Mouse (Mus musculus): ENCODE results near the gene Trp53bp2. TPM values are rescaled to one million over a fixed set of nuclear protein-coding genes. Genes with fewer than 3 reads are reported as not detected.

The Trp53bp2 gene
- total RNA-seq (2021): 10 to 100 TPM; 36.2 to 38.5 TPM
- long read RNA-seq, experiment 1, full-length matches to known transcripts: 3 of 5 reads
- long read RNA-seq, experiment 1, partial matches to known transcripts: 2 of 5 reads
- long read RNA-seq, experiment 1, other reads (novel, unspliced or antisense): 0 of 5 reads
- long read RNA-seq, experiment 2, full-length matches to known transcripts: 4 of 12 reads
- long read RNA-seq, experiment 2, partial matches to known transcripts: 6 of 12 reads
- long read RNA-seq, experiment 2, other reads (novel, unspliced or antisense): 2 of 12 reads

DNA sequence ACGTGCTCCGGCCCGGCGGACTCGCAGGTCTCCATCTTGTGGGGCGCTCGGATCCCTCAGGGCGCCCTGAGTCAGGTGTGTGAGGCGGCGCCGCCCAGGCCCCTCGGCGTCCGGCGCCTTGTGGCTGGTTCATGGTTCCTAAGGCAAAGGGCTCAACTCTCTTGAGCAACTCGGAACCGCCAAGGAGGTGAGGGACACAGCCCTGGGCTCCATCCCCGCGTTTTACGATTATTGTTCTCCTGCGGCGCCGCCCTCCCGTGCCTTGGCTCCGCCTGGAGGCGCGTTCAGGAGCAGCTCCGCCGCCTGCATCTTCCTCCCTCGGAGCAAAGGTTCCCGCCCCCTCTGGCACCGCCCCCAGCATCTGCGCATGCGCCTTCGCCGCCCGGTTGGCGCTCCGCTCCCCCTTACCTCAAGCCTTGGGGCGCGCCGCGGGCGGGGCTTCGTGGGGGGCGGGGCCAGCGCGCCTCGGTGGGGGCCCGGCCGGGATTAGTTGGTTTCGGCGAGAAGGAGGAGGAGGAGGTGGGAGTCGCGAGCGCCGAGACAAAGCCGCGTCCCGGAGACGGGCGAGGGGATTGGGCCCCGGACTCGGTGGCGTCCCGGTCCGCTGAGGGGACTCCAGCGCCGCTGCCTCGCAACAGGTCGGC is at the start of gene Trp53bp2:
TSS of gene Trp53bp2 (plus strand) at position 489 of the 644 bp plus-strand sequence.
- DNase-seq (ENCODE audit: low spot score in 2 of 2): peak; percentile 100

DNA sequence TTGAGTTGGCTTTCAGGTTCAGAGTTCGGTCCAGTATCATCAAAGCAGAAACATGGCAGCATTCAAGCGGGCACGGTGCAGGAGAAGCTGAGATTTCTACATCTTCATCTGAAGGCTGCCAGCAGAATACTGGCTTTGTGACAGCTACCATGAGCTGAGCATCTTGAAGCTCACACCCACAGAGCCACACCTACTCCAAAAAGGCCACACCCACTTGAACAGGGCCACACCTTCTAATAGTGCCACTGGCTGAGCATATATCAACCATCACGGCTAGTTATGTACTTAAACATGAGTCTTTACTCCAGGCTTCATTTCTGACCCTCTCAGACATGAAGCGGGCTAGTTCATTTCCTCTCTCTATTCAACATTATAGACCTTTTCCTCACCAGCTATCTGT is 46.3 kb upstream of the Trp53bp2 start:
- no peak for DNase-seq (ENCODE audit: low spot score in 2 of 2)

DNA sequence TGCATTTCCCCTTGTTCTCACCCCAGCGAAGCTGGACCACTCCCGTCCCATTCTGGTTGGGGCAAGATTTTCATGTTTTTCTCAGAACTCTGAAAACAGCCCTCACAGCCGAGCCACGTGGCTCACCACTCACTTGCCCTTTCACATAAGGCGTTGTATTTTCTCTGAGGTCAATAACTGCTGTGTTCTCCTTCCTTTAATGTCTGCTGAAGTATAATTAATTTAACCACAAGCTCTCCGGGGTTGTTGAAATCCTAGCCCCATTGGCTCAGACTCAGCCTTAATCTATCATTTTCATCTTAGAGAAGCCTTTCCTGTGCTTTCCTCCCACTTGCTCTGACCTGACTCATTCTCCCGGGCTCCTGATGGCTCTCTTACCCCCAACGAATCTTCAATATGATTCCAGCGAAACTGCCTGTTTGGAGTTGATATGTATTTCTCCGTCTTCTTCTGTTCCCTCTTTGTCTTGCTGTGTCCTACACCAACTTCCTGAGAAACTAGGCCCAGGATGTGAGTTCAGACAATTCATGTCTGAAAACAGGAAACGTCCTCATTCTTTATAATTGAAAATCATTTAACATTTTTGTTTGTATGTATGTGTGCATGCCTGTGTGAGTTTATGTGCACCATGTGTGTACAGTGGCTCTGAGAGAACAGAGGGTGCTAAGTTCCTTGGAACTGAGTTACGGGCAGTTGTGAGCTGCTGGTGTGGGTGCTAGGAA is 45.1 kb upstream of the Trp53bp2 start:
- DNase-seq (ENCODE audit: low spot score in 2 of 2): no peak

DNA sequence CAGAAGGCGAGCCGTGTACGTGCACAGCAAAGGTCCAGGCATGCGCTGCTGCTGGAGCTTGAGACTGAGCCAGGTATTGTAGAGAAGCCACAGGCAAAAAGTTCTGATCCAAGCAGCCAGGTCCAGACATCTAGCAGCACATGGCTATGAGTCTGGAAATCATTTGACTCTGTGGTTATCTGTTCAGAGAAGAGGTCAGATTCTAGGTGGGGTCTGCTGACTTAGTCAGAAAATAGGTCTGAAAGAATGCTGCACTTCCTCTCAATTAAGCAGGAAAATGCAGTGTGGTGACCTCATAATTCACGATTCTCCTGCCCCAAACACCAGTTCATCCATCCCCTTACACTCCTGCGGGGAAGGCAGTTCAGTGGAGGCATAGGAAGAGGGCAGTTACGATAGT is 40.7 kb upstream of the Trp53bp2 start:
- no peak for DNase-seq (ENCODE audit: low spot score in 2 of 2)

DNA sequence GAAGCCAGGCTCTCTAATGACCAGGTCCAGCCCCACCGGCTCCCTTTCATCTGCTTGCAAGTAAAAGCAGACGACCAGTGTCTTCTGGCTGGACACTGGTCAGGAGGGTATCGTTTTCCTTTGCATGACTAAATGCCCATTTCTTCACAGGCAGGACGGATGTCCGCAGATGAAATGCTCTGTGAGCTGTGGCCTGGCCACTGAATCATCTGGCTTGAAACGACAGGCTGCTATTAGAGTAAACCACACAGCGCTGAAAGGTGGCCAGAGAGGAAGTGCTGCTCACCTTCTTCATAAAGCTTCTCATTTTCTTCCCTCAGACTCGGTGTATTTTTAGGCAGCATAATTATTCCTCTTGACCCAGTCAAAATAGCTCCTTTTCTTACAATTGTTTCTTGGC is 40.2 kb upstream of the Trp53bp2 start:
- no peak for DNase-seq (ENCODE audit: low spot score in 2 of 2)

DNA sequence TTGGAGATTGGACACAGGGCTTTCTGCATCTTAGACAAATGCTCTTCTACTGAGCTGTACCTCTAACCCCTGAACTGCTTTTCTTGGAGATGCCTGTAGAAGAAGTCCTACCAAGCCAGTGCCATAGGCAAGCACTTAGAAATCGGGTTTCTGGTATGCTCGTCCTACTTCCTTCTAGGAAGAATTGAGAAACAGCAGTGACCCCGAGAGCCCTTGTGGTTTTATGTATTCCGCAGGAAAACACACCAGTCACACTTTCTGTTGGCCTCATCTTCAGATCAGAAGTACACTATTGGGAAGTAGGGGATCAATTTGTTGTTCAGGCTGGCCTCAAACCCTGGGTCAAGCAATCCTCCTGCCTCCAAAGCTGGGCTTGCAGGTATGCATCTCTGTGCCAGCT is 39.5 kb upstream of the Trp53bp2 start:
- DNase-seq (ENCODE audit: low spot score in 2 of 2): no peak

DNA sequence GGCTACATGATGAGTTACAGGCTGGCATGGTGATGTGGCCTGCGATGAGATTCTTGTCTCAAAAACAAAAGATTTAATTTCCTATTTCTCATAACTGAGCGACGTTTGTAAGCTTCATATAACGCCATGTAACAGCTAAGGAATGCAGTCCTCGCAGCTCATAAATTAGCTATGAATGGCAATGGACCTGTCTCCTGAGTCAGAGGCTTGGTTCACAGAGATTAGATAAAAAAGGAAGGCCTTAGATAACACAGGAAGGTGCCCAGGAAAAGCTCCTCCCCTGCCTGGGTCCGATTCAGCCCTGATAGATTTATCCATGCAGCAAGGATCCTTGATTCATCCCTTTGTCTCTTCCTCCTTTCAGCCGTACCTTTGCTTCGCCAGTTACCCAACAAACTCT is 37.1 kb upstream of the Trp53bp2 start:
- no peak for DNase-seq (ENCODE audit: low spot score in 2 of 2)

DNA sequence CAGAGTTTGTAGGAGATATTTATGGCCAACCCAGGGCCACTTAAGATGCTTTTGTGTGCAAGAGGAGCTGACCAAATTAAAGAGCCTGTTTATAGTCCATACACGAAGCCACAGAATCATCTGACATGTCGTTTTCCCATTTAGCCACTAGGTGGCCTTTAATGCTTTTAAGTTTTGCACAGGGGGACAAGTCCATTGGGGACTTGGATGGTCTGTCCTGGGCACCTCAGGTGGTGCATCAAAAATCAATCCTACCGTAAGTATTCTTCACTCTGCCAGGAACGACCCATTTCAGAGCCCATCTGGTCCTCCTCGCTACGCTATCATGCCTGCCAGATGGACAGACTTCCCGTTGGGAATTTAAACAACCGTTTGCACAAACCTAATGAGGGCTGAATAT is 32.8 kb upstream of the Trp53bp2 start:
- no peak for DNase-seq (ENCODE audit: low spot score in 2 of 2)

DNA sequence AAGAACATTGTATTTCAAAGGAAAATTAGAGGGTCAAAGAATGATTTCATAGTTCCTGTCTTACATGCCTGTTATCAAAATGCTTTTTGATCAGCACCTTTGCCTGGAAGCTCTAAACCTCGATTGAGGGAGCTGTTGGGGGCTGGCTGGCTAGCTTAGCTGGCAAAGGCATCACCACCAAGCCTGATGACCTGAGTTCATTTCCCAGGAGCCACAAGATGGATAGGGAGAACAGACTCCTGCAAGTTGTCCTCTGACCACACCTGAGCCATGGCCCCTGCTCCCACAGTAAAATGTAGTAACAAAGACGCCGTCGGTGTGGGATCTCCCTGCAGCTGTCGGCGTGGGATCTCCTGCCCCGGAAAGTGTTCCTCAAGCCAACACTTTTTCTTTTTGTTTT is 32.1 kb upstream of the Trp53bp2 start:
- DNase-seq (ENCODE audit: low spot score in 2 of 2): no peak

DNA sequence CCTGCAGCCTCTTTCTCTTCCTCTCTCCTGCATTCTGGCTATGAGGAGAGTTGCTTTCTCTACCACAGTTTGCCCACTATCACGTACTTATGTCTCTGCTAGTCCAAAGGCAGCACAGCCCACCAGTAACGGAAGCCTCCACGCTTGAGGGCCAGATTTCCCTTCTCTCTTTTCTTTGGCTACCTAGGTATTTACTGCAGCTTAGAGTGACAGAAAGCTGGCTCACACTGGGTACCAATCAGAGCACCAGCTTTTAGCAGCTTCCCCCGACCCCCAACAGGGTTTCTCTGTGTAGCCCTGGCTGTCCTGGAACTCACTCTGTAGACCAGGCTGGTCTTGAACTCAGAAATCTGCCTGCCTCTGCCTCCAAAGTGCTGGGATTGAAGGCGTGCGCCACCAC is 31.5 kb upstream of the Trp53bp2 start:
- no peak for DNase-seq (ENCODE audit: low spot score in 2 of 2)

DNA sequence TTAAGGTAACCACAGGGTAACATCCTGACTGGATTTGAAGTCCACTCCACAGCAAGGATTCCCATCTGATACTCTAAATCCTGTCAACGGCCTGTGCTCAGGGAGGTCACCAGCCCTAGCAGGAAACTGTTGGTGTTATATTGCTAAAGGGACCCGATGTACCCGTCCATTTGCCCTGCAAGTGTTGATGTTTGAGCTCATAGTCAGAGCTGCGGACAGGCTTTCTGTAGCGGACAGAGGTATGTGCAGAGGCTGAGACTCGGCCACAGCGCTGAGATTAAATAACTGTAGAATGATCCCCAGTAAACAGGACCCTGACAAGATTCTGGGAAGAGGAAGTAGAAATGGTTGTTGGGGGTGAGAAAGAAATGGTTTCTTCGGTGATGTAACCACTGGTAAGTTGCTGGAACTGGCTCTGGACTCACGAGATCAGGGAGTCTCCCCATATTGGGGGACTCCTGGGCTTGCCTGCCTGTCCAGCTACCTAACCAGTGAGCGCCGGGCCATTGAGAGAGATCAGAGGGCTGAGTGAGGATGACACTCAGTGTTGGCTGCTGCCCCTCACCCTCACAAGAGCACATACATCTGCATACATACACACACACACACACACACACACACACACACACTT is 30.7 kb upstream of the Trp53bp2 start:
- DNase-seq (ENCODE audit: low spot score in 2 of 2): no peak

DNA sequence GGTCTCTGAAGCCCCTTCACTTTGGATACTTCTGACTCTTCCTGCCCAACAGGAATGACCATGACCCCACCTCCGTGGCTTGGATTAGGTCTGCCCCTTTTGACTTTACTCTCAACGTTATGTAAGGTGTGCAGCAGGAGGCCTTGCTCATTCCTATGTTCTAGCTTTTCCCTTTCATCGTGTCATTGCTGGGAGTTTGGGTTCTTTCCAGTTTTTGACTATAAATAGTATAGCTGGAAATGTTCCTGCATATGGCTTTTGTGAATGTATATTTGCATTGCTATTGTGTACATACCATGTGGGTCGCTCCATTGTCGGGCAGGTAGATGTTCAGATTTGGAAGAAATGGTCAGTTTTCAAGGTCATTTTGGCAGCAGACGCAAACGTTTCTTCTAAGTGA is 30.1 kb upstream of the Trp53bp2 start:
- no peak for DNase-seq (ENCODE audit: low spot score in 2 of 2)

DNA sequence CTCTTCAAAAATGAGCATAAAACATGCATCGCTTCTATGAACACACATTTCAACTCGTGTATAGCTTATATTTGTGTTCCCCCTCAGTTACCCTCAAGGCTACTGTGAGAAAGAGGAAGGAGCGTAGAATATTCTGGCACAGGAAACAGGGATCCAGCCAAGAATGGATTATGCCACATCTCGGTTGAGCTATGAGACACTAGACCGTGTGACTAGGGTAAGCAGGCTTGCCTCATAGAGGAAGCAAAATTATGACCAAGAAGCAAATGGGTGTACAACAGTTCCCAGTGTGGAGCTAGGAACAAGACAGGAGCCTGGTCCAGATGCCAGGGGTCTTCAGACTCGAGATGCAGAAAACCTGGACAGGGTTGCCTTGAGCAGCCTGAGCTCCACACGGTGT is 28.3 kb upstream of the Trp53bp2 start:
- DNase-seq (ENCODE audit: low spot score in 2 of 2): no peak

DNA sequence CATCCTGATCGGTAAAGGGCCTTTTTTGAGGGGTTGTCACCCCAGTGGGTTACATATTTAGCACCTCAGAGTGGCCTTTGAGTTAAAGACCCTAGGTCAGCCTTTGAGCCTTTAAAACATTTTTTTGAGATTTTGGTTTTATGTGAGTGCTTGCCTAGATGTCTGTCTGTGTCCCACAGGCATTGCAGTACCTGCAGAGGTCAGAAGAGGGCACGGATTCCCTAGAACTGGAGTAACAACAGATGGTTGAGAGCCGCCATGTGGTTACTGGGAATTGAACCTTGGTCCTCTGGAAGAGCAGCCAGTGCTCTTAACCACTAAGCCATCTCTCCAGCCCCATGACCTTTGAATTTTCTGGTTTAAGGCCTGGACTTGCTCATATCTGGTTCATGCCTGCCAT is 27.6 kb upstream of the Trp53bp2 start:
- DNase-seq (ENCODE audit: low spot score in 2 of 2): no peak

DNA sequence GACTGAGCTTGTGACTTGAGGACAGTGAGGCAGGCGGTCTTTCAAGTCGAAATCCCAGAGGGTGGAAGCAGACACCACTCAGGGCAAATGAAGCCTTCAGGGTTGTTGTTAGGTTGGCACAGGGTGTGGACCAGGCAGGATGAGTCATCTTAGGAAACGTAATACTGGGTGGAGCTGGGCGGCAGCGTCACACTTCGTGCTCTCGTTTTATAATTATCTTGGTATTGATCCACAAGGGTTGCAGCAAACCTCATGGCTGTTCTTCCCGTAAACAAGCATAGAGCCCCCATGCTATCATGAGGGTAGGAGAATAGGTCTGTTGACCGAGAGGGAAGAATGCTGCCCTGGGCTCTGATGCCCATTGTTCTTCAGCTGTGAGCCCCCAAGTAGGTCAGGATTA is 25.9 kb upstream of the Trp53bp2 start:
- no peak for DNase-seq (ENCODE audit: low spot score in 2 of 2)

DNA sequence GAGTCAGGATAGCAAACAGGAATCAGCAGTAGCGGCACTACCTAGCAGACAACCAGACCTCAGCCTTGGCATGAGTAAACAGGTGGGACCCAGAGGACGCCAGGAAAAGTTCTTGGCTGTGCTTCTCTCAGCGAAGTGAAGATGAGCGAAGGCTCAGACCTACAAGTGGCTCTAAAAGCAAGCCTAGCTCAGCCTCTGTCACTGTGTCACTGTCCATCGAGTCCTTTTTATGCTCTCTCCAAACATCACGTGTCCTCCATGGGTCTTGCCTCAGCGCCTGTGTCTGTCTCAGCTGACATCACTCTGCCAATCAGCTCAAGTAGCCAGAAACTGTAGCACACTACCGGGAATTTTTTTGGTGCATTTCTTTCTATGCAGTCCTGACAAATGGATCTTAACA is 22.5 kb upstream of the Trp53bp2 start:
- no peak for DNase-seq (ENCODE audit: low spot score in 2 of 2)

DNA sequence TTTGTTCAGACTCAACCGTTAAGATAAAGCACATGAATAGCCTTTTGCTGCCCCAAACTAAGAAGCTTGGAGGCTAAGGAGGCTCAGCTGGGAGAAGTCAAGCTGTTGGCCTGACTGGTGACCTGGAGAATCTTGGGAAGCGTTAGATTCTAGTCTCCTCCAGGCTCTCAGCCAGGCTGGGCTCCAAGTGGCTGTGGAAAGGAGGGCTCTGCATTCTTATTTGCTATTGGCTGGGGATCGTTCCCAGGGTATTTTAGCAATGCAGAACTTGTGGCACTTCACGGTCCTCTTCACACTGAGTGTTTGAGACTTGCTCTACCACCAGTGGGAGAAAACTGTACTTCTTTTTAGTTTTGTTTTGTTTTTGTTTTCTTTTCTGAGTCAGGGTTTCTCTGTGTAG is 20.2 kb upstream of the Trp53bp2 start:
- no peak for DNase-seq (ENCODE audit: low spot score in 2 of 2)

DNA sequence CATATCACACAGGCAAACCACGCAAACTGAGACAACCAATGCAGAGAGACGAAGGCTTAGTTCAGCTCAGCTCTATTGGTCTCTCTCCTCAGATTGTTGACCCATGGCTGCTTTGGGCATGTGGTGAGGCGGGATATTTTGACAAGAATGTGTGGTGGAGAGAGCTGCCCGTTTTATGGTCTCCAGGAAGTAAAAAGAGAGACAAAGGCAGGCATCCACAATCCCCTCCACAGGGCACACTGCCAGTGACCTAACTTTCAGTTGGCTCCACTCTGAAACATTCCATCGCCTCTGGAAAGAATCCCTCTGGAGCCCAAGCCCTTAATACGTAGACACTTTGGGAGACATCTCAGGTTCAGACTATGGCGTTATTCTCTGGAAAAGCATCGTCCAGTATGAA is 10.8 kb upstream of the Trp53bp2 start:
- no peak for DNase-seq (ENCODE audit: low spot score in 2 of 2)

DNA sequence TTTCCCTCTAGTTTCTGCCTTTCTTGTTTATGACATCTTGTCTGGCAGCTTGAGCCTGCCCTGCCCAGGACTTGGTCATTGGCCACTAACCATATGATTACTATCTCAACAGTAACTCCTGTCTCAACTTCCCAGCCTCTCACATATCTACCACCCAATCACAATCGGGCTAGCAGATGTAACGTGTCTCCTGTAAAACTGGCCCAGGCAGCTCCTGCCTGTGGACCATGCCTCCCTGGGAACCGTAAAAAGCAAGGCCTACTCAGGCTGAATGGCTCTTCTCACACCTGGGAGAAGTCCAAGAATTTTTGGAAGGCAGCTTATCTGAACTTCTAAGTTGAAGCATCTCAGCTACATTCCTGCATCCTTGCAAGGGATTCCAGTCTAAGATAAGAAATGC is 10.2 kb upstream of the Trp53bp2 start:
- DNase-seq (ENCODE audit: low spot score in 2 of 2): no peak

DNA sequence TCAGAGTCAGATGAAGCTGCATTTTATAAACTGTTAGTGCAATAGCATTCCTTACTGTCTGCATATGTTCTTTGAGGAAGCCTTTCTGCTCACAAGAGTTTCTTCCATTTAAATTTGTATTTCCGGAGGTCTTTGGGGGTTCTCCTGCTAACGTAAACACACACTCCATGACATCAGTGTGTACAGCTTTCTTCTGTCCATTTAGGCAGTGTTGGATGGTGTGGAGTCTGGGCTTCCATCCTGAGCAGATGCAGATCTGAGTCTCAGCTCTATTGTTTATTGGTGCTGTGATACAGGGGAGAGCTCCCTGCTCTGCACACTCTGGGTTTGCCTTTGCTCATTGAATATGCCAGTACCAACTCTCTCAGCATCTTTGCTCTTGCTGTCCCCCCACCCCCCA is 9.8 kb upstream of the Trp53bp2 start:
- DNase-seq (ENCODE audit: low spot score in 2 of 2): no peak

DNA sequence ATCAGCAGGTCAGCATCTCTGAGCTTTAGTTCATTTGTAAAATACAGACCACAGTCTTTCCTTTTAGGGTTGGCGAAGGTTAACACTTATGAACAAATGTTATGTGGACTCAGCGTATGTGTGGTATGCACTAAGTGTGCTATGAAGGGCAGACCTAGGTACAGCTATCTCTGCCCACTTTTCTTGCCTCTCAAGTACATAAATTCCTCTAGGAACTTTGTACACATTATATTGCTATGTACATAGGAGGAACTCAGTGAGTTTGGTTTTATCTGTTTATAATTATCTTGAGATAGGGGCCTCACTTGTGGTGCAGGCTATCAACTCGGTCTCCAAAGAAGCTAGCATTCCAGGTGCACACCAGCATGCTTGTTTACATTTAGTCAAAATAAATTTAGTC is 9.1 kb upstream of the Trp53bp2 start:
- no peak for DNase-seq (ENCODE audit: low spot score in 2 of 2)

DNA sequence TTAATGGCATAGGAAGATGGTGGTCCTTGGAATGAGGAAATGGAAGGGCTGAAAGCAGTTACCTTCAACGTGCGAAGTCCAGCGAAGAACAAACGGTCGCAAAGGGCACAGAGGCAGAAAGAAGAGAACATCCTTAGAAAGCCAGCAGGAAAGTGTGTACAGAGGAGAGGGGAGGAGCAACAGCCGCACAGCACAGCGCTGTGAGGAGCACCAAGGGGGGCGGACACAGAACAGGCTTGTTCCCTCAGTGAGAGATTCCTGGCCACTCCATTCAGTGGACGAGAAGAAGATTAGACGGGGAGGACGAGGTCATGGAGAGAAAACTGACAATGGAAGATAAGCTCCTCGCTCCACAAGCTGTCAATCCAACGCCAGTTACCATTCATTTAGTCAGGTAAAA is 5.9 kb upstream of the Trp53bp2 start:
- DNase-seq (ENCODE audit: low spot score in 2 of 2): no peak

Measured in adrenal gland, postnatal 4 days (tissue).